Comparison of ENCODE assay signal across 7 mouse cellular contexts in genomic region chr11:52253674-52254375, GRCm38 (mm10). TPM values are rescaled to one million over a fixed set of nuclear protein-coding genes. Genes with fewer than 3 reads are reported as not detected.
DNase-seq lines count a peak whose midpoint lies in the region; ATAC-seq and TF ChIP-seq lines count a peak whose summit lies in the region.

No protein-coding gene starts in this region.

- H3K36me3 ChIP-seq in hindbrain, embryonic 11.5 days (ENCODE audit: control insufficient read depth, insufficient read depth, low read length): no peaks in the 10 kb centered on the region

- no peaks in the 10 kb centered on the region for H3K27me3 ChIP-seq in hindbrain, embryonic 11.5 days (ENCODE audit: control insufficient read depth, insufficient read depth, low read length)

- no peak overlapping the region for H3K27ac ChIP-seq in hindbrain, embryonic 11.5 days (ENCODE audit: low read depth, low read length)

- no peak overlapping the region for H3K4me3 ChIP-seq in hindbrain, embryonic 11.5 days (ENCODE audit: low read depth, low read length)

- H3K9ac ChIP-seq in hindbrain, embryonic 11.5 days (ENCODE audit: low read depth, low read length): no peak overlapping the region

- H3K4me1 ChIP-seq in hindbrain, embryonic 11.5 days (replicated peaks; ENCODE audit: control insufficient read depth, insufficient read depth, low read length): no peaks in the 10 kb centered on the region

- ATAC-seq in erythroid progenitor cell, adult 5-6 weeks (replicated peaks; ENCODE audit: low FRiP score, poor library complexity, severe bottlenecking): peak; percentile 73
- ATAC-seq in hindbrain, embryonic 11.5 days (ENCODE audit: low FRiP score): 0 out of 2 replicates have a peak, but pooled peaks have one; percentile 47

- peak; percentile 91 for TF ChIP-seq CTCF in brain, embryonic 14.5 days (IDR thresholded peaks at IDR 0.05; ENCODE audit: borderline replicate concordance, extremely low read depth, insufficient read depth, insufficient read length)

- no peak for TF ChIP-seq POLR2A in brain, embryonic 14.5 days (IDR thresholded peaks at IDR 0.05; ENCODE audit: borderline replicate concordance, extremely low read depth, insufficient read depth, insufficient read length, poor library complexity, severe bottlenecking)

- no peak overlapping the region for H3K4me2 ChIP-seq in hindbrain, embryonic 11.5 days (replicated peaks; ENCODE audit: low read depth, low read length)

- no peaks in the 10 kb centered on the region for H3K9me3 ChIP-seq in hindbrain, embryonic 11.5 days (ENCODE audit: control insufficient read depth, low read length)

- WGBS in hindbrain, embryonic 11.5 days: 68% methylated on average over 11 of the region's 11 CpGs

- DNase-seq in Muller cell, postnatal 12 days (ENCODE audit: inconsistent ontology term): peak; percentile 39
- DNase-seq in brain, embryonic 14.5 days (ENCODE audit: low read depth): peak; percentile 79
- DNase-seq in hindbrain, embryonic 11.5 days (ENCODE audit: low spot score): peak; percentile 74
- peak; percentile 62 to 67 for DNase-seq in layer of hippocampus, postnatal 14 days (ENCODE audit: low spot score in 2 of 2)
- peak; percentile 63 to 70 for DNase-seq in lung, postnatal 4 days
- DNase-seq in right cerebral cortex, postnatal 14 days: peak; percentile 52

RNA-seq across cellular contexts. Expression of gene Skp1a, which starts 22.0 kb away (rescaled TPM):
- polyA plus RNA-seq in brain, embryonic 14.5 days (2012; rRNA removed): 231 and 285 TPM in 2 replicates
- 103 and 116 TPM in 2 replicates for total RNA-seq in erythroid progenitor cell, adult 5-6 weeks (2015; ENCODE audit: low replicate concordance)
- total RNA-seq in erythroid progenitor cell, adult 5-6 weeks (2017; ENCODE audit: low replicate concordance): 69.7 and 95.6 TPM in 2 replicates
- polyA plus RNA-seq in hindbrain, embryonic 11.5 days (2014; fragmentation: Nextera tagmentation; extraction: Ambion mirVana): 1,030 and 1,116 TPM in 2 replicates
- total RNA-seq in layer of hippocampus, postnatal 14 days (2021): 100 to 1,000 TPM; 467 to 471 TPM

RNA-seq across cellular contexts. Expression of gene Tcf7, which starts 29.0 kb away (rescaled TPM):
- polyA plus RNA-seq in brain, embryonic 14.5 days (2012; rRNA removed): 8.2 and 10.3 TPM in 2 replicates
- 16.2 and 22.6 TPM in 2 replicates for total RNA-seq in erythroid progenitor cell, adult 5-6 weeks (2015; ENCODE audit: low replicate concordance)
- total RNA-seq in erythroid progenitor cell, adult 5-6 weeks (2017; ENCODE audit: low replicate concordance): 1.4 and 3.3 TPM in 2 replicates
- 6.9 and 7.7 TPM in 2 replicates for polyA plus RNA-seq in hindbrain, embryonic 11.5 days (2014; fragmentation: Nextera tagmentation; extraction: Ambion mirVana)
- 1 to 10 TPM; 6.0 to 6.3 TPM for total RNA-seq in layer of hippocampus, postnatal 14 days (2021)

RNA-seq across cellular contexts. Expression of gene Olfr1371, which starts 40.0 kb away (rescaled TPM):
- not detected in 2 replicates for polyA plus RNA-seq in brain, embryonic 14.5 days (2012; rRNA removed)
- total RNA-seq in erythroid progenitor cell, adult 5-6 weeks (2015; ENCODE audit: low replicate concordance): not detected in 2 replicates
- total RNA-seq in erythroid progenitor cell, adult 5-6 weeks (2017; ENCODE audit: low replicate concordance): not detected in 2 replicates
- not detected in 2 replicates for polyA plus RNA-seq in hindbrain, embryonic 11.5 days (2014; fragmentation: Nextera tagmentation; extraction: Ambion mirVana)
- not detected for total RNA-seq in layer of hippocampus, postnatal 14 days (2021)
